Mouse (Mus musculus) hindbrain, embryonic 15.5 days (tissue): ENCODE measurements at regions not wholly inside any gene's neighbourhood (a gene's known extent, or its start where the extent isn't known, plus 50 kb on each side); places are given as distances from the start of the nearest gene placed in this dataset.

ENCODE experiments used
- ATAC-seq: fragments of 200-750 bp; cut with Nextera tagmentation; 2 replicates; pipeline ENCODE4 v1.8.0; 2017; ENCODE audit warnings: low read depth, moderate number of reproducible peaks, moderate TSS enrichment; ENCODE audit not compliant: low FRiP score
- H3K27ac ChIP-seq: fragments of 300-500 bp; sonication (generic); replicated peaks from 2 replicates; pipeline ENCODE4 v1.5.1; 2015; ENCODE audit warnings: mild to moderate bottlenecking, inconsistent platforms
- H3K27me3 ChIP-seq: fragments of 300-500 bp; sonication (generic); 2 replicates; pipeline ENCODE4 v1.6.1; 2015; ENCODE audit warnings: control low read depth, inconsistent platforms
- H3K36me3 ChIP-seq: fragments of 300-500 bp; sonication (generic); 2 replicates; pipeline ENCODE4 v1.6.1; 2015; ENCODE audit warnings: control low read depth, inconsistent platforms
- H3K4me1 ChIP-seq: fragments of 300-500 bp; sonication (generic); replicated peaks from 2 replicates; pipeline ENCODE4 v1.6.1; 2015; ENCODE audit warnings: control low read depth, inconsistent platforms
- H3K4me2 ChIP-seq: fragments of 300-500 bp; sonication (generic); 2 replicates; pipeline ENCODE4 v1.6.1; 2015; ENCODE audit warnings: moderate library complexity, mild to moderate bottlenecking, inconsistent platforms
- H3K4me3 ChIP-seq: fragments of 300-500 bp; sonication (generic); 2 replicates; pipeline ENCODE4 v1.5.1; 2015; ENCODE audit warnings: mild to moderate bottlenecking, inconsistent platforms
- H3K9ac ChIP-seq: fragments of 300-500 bp; sonication (generic); 2 replicates; pipeline ENCODE4 v1.6.1; 2015; ENCODE audit warnings: inconsistent platforms
- H3K9me3 ChIP-seq: fragments of 300-500 bp; sonication (generic); 2 replicates; pipeline ENCODE4 v1.6.1; 2016; ENCODE audit warnings: control low read depth, inconsistent platforms
- WGBS: fragments of 180-500 bp; shearing (Covaris S2); methylation state at CpG from one replicate; pipeline ENCODE4 v1.1.7; 2015; 5-methylcytosine and 5-hydroxymethylcytosine counted together

- H3K36me3 ChIP-seq: no peaks in the 10 kb centered on the region
Measured at GRCm38 (mm10) chr8:27981769-27982168, 534.3 kb downstream of the Poteg start.

GRCm38 (mm10) chr8:28012849-28013248, 565.4 kb downstream of the Poteg start:
- no peak overlapping the region for H3K4me2 ChIP-seq
- no peaks in the 10 kb centered on the region for H3K9me3 ChIP-seq
- no peak overlapping the region for H3K4me3 ChIP-seq
- no peak for ATAC-seq
- no peak overlapping the region for H3K27ac ChIP-seq
- no peaks in the 10 kb centered on the region for H3K4me1 ChIP-seq
- H3K27me3 ChIP-seq: no peaks in the 10 kb centered on the region
- 61% methylated on average over 4 of the region's 4 CpGs for WGBS
- H3K36me3 ChIP-seq: no peaks in the 10 kb centered on the region
- no peak overlapping the region for H3K9ac ChIP-seq

More at GRCm38 (mm10) chr8:27981769-27982168, 534.3 kb downstream of the Poteg start:
- Histone ChIP-seq H3K4me1 (no peaks in the 10 kb centered on the region), H3K4me2 (no peak overlapping the region), H3K4me3 (no peak overlapping the region), H3K9ac (no peak overlapping the region), H3K27me3 (no peaks in the 10 kb centered on the region), H3K9me3 (no peaks in the 10 kb centered on the region), H3K27ac (no peak overlapping the region)
- 14% methylated on average over 5 of the region's 5 CpGs for WGBS
- no peak for ATAC-seq
